Comparison of ENCODE assay signal across 12 mouse cellular contexts in genomic region chr1:39838487-39839169, GRCm38 (mm10). TPM values are rescaled to one million over a fixed set of nuclear protein-coding genes. Genes with fewer than 3 reads are reported as not detected.
DNase-seq lines count a peak whose midpoint lies in the region; ATAC-seq and TF ChIP-seq lines count a peak whose summit lies in the region.
"Had no signal": no experiment of that assay in that cellular context is flagged by ENCODE, and none has a peak within 500 bp of the region (broad histone marks: within the 10 kb centered on the region; RNA-seq: fewer than 3 reads in every experiment).

No protein-coding gene starts in this region.

- no peak for TF ChIP-seq CTCF in heart, adult 2 months (IDR thresholded peaks at IDR 0.05)
- no peak for TF ChIP-seq CTCF in forebrain, postnatal 0 days (IDR thresholded peaks at IDR 0.05; ENCODE audit: low read depth)

- ATAC-seq in heart, embryonic 14.5 days (ENCODE audit: insufficient number of reproducible peaks, insufficient read depth, low FRiP score, low read depth), result no peak
- peak; percentile 95 for ATAC-seq in forebrain, postnatal 0 days
- ATAC-seq in megakaryocyte progenitor cell, adult 5-6 weeks (replicated peaks; ENCODE audit: poor library complexity), result peak; percentile 35
- ATAC-seq: CD4-positive, CD25-positive, alpha-beta regulatory T cell, adult 4 months had no signal

- peak overlapping the region in 1 of 2 experiments; percentile 50; a peak in 1 of 4 replicates for H3K27ac ChIP-seq in heart, embryonic 14.5 days (replicated peaks in 1 of 2; ENCODE audit: control insufficient read depth in 1 of 2, insufficient read depth in 1 of 2, low read depth in 2 of 2, low read length in 2 of 2)
- H3K27ac ChIP-seq in heart, adult 2 months, result no peak overlapping the region
- H3K27ac ChIP-seq in forebrain, postnatal 0 days (ENCODE audit: low read depth, low read length), result peak overlapping the region; percentile 23; the same call in 1 of the 2 replicates

- H3K4me3 ChIP-seq in heart, embryonic 14.5 days (ENCODE audit: control insufficient read depth in 1 of 2, insufficient read depth in 1 of 2, low read depth in 1 of 2, low read length in 2 of 2), result no peak overlapping the region
- H3K4me3 ChIP-seq in heart, adult 2 months, result no peak overlapping the region
- no peak overlapping the region for H3K4me3 ChIP-seq in forebrain, postnatal 0 days (ENCODE audit: low read depth, low read length)
- H3K4me3 ChIP-seq: megakaryocyte, embryonic 14.5 days had no signal

- DNase-seq in heart, adult 2 months, result no peak
- peak; percentile 70 for DNase-seq in brain, adult 2 months (ENCODE audit: low read depth, low spot score)
- peak; percentile 76 for DNase-seq in forebrain, postnatal 0 days
- DNase-seq in testis, postnatal 10 days (ENCODE audit: low spot score), result no peak
- no peak for DNase-seq in spleen, adult 12 weeks (ENCODE audit: low spot score)
- DNase-seq in cerebellum, adult 11-12 months, result no peak
- DNase-seq: kidney, postnatal 4 days had no signal

- H3K4me1 ChIP-seq in heart, embryonic 14.5 days (ENCODE audit: control insufficient read depth in 2 of 2, insufficient read depth in 2 of 2, low read length in 2 of 2), result peaks cover 11 to 23% of the 10 kb centered on the region in 2 experiments
- H3K4me1 ChIP-seq in heart, adult 2 months (ENCODE audit: control insufficient read depth, insufficient read depth, low read length), result peaks cover 1% of the 10 kb centered on the region; the same call in 1 of the 2 replicates
- H3K4me1 ChIP-seq in forebrain, postnatal 0 days (ENCODE audit: insufficient read depth), result no peaks in the 10 kb centered on the region
- H3K4me1 ChIP-seq: megakaryocyte, embryonic 14.5 days had no signal

- no peak overlapping the region for H3K9ac ChIP-seq in heart, embryonic 14.5 days (ENCODE audit: low read length)
- no peak overlapping the region for H3K9ac ChIP-seq in heart, adult 2 months (ENCODE audit: low read depth, low read length)
- H3K9ac ChIP-seq in forebrain, postnatal 0 days, result no peak overlapping the region

- TF ChIP-seq POLR2A in heart, adult 2 months (IDR thresholded peaks at IDR 0.05; ENCODE audit: insufficient read depth, low read depth, low read length), result no peak

- WGBS in heart, embryonic 14.5 days, result 40% methylated on average over 12 of the region's 12 CpGs
- 55% methylated on average over 12 of the region's 12 CpGs for WGBS in heart, adult 2 months
- 27% methylated on average over 12 of the region's 12 CpGs for WGBS in forebrain, postnatal 0 days

- H3K27me3 ChIP-seq in heart, embryonic 14.5 days (ENCODE audit: control insufficient read depth, insufficient read depth, low read length), result no peaks in the 10 kb centered on the region
- H3K27me3 ChIP-seq in heart, adult 2 months (ENCODE audit: control insufficient read depth, insufficient read depth, low read length), result no peaks in the 10 kb centered on the region
- H3K27me3 ChIP-seq in forebrain, postnatal 0 days (ENCODE audit: insufficient read depth, low read length), result no peaks in the 10 kb centered on the region

- no peaks in the 10 kb centered on the region for H3K9me3 ChIP-seq in heart, embryonic 14.5 days (ENCODE audit: control insufficient read depth, low read length)
- H3K9me3 ChIP-seq in forebrain, postnatal 0 days (ENCODE audit: low read length), result no peaks in the 10 kb centered on the region
- H3K9me3 ChIP-seq: megakaryocyte, embryonic 14.5 days had no signal

- TF ChIP-seq EP300 in heart, adult 2 months (IDR thresholded peaks at IDR 0.05; ENCODE audit: insufficient read depth, low read depth, low read length), result no peak

- no peaks in the 10 kb centered on the region for H3K79me2 ChIP-seq in heart, adult 2 months (replicated peaks; ENCODE audit: control insufficient read depth, insufficient read depth, low read length)

- H3K36me3 ChIP-seq in heart, embryonic 14.5 days (ENCODE audit: control insufficient read depth, insufficient read depth, low read length), result no peaks in the 10 kb centered on the region
- no peaks in the 10 kb centered on the region for H3K36me3 ChIP-seq in heart, adult 2 months (ENCODE audit: control insufficient read depth, insufficient read depth, low read length)
- H3K36me3 ChIP-seq in forebrain, postnatal 0 days (ENCODE audit: insufficient read depth), result no peaks in the 10 kb centered on the region

- intact Hi-C loops in heart, adult 2 months (cut with DNase I), result no loop called here

- H3K4me2 ChIP-seq in heart, embryonic 14.5 days (ENCODE audit: low read length), result peak overlapping the region; percentile 34
- H3K4me2 ChIP-seq in forebrain, postnatal 0 days (ENCODE audit: low read depth), result no peak overlapping the region

RNA-seq across cellular contexts. Expression of gene Gm3646, which starts 33.5 kb away (rescaled TPM):
- 3.6 and 5.6 TPM in 2 replicates for polyA plus RNA-seq in heart, embryonic 14.5 days (2014; fragmentation: Nextera tagmentation; extraction: Ambion mirVana)
- total RNA-seq in heart, adult 2 months (2021), result 1 to 10 TPM; 9.1 to 9.2 TPM
- 1.9 and 4.7 TPM in 2 replicates for polyA plus RNA-seq in heart, adult 2 months (2012; rRNA removed)
- total RNA-seq in forebrain, postnatal 0 days (2014; rRNA removed), result not detected in 2 replicates
- not detected in 2 replicates for polyA plus RNA-seq in forebrain, postnatal 0 days (2015; fragmentation: Nextera tagmentation; extraction: Ambion mirVana)
- not detected in 2 replicates for total RNA-seq in megakaryocyte progenitor cell, adult 5-6 weeks (2015)
- total RNA-seq in megakaryocyte progenitor cell, adult 5-6 weeks (2017), result not detected in 2 replicates
- polyA plus RNA-seq: CD4-positive, CD25-positive, alpha-beta regulatory T cell, adult 4 months; testis, adult 2 months had no signal

Comparison
In these comparisons a context has a peak if more than half of its experiments do, and no peak if none do; other contexts are left out.
1. DNase-seq: peak in brain, adult 2 months (single experiment) and forebrain, postnatal 0 days (single experiment); none in heart, adult 2 months (0 of 2), testis, postnatal 10 days (single experiment), spleen, adult 12 weeks (single experiment) and cerebellum, adult 11-12 months (single experiment).